Mouse (Mus musculus) spleen, embryonic (tissue): Measurements from ENCODE around the gene Sphk2.

Experiments
- CTCF ChIA-PET: fragments of 350-600 bp; sonication (Branson Sonifier 250); formaldehyde crosslinking; loops from one replicate; lab custom pipeline; 2022; lab: Charles Lee

The Sphk2 gene

GRCm38 (mm10) chr7:45700301-45701015, 17.3 kb downstream of the Sphk2 start:
- CTCF ChIA-PET, result interaction anchor here (0.8 to 1.2 kb wide), 2 partner anchors 18 to 251 kb away, joined by 3 read pairs; no protein-coding TSS in a partner anchor

DNA sequence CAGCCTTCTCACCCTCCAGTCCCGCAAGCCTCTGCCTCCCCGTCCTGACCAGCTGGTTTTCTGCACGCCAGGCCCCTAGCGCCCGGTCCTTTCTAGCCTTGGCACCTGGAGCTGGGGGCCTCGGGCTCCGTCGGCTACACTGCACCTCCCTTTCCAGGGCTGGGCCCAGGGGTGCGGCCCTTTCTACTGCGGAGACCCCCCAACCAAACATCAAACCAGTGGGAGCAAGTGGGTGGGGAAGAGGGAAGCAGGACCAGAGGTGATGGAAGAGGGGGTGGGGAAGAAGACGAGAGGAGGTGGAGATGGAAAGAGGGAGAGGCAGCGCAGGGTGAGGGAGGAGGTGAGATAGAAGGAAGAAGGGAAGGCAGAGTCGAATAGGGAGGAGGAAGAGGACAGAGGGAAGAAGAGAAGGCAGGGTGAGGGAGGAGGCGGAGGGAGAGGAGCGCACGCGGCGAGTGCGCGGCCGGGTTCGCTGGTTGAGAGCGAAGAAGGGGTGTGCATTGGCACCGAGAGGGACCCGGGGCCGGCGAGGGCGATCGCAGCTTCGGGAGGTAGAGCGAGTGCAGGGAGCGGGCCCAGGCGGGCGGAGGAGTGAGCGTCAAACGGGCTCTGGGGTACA, 18.2 kb downstream of the Sphk2 start, which contains the start of gene Car11:
Gene Car11, plus strand, starts transcription at position 321 of the 619 bp plus-strand sequence.
- CTCF ChIA-PET, result interaction anchor here (0.8 kb wide), 1 partner anchor 250 kb away, joined by 3 read pairs; no protein-coding TSS in a partner anchor

DNA sequence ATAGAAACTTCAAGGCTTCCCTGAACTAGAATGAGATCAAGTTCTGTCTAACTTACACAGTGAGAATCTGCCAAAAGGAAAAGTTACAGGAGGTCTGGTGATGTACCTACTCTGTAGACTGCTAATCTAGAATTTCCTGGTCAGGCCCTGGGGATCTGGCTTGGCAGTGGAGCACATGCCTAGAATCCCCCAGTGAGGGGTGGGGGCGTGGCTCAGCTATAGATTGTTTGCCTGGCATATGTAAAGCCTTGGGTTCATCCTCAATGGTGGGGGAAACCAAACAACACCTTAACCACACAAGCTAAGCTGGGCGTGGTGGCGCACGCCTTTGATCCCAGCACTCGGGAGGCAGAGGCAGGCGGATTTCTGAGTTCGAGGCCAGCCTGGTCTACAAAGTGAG, 19.9 kb downstream of the Sphk2 start:
- CTCF ChIA-PET, result interaction anchor here (0.6 kb wide), 1 partner anchor 1387 kb away, joined by 3 read pairs; no protein-coding TSS in a partner anchor

- CTCF ChIA-PET, result no interaction called here
Observed at GRCm38 (mm10) chr7:45695098-45695497, 22.7 kb downstream of the Sphk2 start.

GRCm38 (mm10) chr7:45693921-45694591, 23.7 kb downstream of the Sphk2 start, which contains the start of gene Sec1:
Gene Sec1, minus strand, starts transcription at chr7:45694402.
- CTCF ChIA-PET, result no interaction called here

DNA sequence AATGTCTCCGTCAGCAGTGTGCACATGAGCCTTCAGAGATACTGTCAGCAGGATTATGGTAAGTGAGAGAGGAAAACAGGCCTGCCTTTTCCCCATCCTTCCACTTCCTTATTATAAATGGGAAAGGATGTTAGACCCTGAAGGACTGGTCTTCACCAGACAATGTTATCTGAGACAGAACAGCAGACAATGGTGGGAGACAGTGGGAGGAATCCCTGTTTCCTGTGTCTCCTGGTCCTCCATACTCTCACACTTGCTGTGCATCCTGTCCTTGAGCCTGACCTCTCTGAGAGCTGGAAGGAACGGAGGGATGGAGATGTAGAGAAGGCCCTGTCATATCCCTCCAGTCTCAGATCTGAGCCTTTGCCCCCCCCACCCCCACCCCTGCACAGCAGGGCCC, 25.4 kb downstream of the Sphk2 start:
- CTCF ChIA-PET, result no interaction called here

GRCm38 (mm10) chr7:45689800-45690199, 28.0 kb downstream of the Sphk2 start:
- CTCF ChIA-PET, result no interaction called here

DNA sequence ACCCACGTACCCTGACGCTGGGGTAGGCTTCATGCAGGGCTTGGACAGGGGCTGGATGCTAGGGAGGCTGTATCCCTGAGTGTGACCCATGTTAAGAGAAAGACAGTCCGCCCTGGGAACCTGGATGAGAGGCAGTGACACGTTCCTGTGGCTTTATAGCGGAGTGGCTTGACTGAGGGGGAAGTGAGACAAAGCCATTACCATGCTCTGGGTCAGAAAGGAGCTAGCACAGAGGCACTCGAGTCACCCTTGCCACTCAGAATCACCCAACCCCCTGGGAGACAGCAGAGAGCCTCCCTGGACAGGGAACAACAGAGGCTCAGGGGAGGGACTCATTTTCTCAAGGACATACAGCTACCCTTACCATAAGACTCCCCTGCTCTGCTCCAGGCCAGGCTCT, 28.7 kb downstream of the Sphk2 start:
- CTCF ChIA-PET, result no interaction called here

GRCm38 (mm10) chr7:45686841-45687240, 31.0 kb downstream of the Sphk2 start:
- CTCF ChIA-PET, result no interaction called here

DNA sequence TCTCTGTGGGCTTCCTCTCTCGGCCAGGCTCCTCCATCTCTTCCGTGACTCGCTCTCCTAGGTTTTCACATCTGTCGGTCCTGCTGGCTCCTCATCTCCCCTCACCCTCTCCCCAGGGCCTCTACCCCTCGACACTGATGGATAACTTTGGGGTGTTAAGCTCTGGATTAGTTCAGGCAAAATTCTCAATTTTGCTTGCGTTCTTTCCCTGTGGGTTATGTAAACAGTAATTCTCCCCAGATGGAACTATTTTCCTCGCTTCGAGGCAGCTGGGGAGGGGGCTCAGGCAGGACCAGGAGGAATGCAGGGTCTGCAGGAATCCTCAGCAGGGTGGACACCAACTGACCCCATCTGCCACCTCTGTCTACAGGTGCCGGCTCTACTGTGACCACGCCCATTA, 32.0 kb downstream of the Sphk2 start:
- CTCF ChIA-PET, result no interaction called here

- CTCF ChIA-PET, result interaction anchor here (0.6 to 1.2 kb wide), 2 partner anchors 21 to 922 kb away, joined by 3 to 4 read pairs; partner anchors contain the start of gene Dbp
Observed at GRCm38 (mm10) chr7:45683396-45684050, 34.3 kb downstream of the Sphk2 start, which contains the start of gene Ntn5. Gene Ntn5, plus strand, starts transcription at chr7:45684022.

DNA sequence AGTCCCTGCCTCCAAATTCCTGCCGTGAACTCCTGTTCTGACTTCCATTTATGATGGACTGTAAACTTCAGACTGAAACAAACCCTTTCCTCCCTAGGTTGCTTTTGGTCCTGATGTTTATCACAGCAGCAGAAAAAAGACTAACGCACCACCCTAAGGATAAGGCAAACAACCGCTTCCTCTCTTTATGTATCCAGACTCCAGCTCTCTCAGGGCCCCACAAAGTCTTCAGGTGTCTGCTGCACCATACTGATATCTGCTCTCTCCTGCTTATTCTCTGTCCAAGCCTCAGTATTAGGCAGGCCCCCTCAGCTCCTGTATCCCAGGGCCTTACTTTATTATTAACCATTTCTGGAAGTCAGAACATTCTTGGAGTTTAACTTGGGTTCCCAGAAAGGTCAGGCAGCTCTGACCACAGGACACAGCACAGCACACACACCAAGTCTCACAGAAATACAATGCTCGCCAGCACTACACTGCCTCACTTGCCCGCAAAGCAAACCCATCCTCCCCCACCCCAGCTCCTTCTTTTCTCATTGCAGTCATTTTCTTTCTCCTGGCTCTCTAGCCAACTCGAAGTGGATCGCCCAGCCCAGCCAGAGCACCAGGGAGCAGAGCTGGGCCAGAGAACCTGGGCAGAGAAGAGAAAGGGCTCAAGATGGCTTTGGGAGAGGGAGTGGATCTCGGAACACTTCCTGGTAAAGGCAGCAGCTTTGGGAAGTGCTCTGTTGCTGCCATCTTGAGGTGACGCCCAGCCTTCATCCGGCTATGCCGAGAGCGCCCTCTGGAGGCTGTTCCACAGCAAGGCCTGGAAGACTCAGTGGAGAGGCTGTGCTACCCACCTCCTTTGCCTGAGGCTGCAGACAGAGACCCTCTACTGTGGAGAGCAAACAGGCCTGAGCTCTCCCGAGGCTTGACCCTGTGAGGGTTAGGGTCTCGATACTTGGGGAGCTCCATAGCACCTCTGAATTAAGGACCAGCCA, 35.4 kb downstream of the Sphk2 start:
- CTCF ChIA-PET, result interaction anchor here (0.6 to 1.2 kb wide), 3 partner anchors 18 to 128 kb away, joined by 3 to 7 read pairs (median 4); partner anchors contain the start of gene Dbp

DNA sequence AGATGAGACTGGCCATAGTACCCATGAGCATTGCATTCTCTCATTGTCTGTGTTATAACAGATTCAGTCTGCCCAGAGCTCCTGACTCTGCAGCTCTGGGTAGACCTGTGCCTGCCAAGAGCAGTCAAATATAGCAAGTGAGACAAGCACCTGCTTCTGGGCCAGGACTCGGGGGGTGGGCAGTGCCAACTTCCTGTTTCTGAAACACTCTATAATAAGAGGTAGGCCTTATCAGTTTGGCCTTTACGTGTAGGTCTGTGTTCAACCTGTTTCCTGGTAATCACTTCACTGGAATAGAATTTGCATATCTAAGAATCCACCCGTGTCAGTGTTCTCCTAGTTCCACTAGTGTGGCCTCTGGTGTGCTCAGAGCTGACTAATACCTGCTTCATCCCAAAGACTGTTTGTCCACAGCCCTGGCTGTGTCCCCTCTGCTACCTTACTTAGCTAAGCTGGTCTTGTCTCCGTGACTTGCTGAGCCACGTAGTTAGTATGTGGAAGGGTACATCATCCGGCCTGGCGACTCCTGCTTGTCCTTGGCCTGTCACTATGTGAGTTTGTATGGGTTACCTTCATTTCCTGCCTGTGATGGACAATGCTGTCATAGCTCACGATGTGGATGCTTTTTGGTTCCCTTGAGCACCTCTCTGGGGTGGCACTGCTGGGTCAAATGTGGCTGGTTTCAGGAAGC, 36.6 kb downstream of the Sphk2 start:
- CTCF ChIA-PET, result interaction anchor here (0.9 kb wide), 1 partner anchor 15 kb away, joined by 3 read pairs; the partner anchor contains the start of gene Fut2

DNA sequence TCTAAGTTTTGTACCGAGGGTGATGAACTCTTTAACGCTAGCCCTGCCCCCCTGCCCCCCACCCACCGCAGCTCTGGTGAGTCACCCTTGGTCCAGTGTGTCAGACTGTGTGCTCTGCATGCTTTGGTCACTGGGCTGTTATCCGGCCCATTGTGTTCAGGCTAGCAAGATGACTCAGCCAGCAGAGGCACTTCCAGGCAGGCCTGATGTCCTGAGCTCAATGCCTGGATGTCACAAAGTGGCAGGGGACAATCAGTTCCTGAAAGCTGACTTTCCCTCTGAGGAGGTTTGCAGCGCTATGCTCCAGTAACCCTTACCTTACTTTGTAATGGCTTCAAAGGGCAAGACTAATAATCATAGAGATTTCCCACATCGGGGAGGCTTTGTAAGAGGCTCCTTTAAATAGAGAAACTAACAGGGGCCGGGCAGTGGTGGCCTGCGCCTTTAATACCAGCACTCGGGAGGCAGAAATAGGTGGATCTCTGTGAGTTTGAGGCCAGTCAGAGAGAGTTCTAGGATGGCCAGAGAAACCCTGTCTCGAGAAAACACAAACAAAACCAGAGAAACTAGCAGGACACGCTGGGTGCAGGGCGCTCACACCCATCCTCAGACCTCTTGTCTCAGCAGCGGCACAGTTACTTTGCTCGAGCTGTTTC, 37.7 kb downstream of the Sphk2 start:
- CTCF ChIA-PET, result no interaction called here

GRCm38 (mm10) chr7:45678513-45678912, 39.3 kb downstream of the Sphk2 start:
- CTCF ChIA-PET, result no interaction called here

GRCm38 (mm10) chr7:45677627-45678295, 40.0 kb downstream of the Sphk2 start:
- CTCF ChIA-PET, result no interaction called here

GRCm38 (mm10) chr7:45668921-45669320, 48.9 kb downstream of the Sphk2 start:
- CTCF ChIA-PET, result no interaction called here

DNA sequence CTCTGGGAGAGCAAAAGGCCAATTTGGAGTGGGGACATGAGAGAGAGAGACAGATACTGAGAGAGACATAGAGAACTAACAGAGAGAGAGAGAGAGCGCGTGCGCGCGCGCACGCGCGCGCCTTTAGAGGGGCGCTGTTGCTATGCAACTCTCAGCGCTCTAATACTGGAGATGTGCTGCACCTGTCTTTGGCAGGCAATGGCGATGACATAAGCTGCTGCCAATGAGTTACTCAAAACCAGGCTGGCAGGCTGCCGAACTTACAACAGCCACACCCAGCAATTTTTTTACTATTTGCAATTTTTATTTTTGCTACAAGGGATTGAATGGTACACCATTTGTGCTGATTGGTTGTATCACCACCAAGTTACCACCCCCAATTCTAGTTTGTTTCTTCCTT, 50.0 kb downstream of the Sphk2 start:
- CTCF ChIA-PET, result no interaction called here
